16 mouse cellular contexts compared by ENCODE assay signal in the genomic region with DNA sequence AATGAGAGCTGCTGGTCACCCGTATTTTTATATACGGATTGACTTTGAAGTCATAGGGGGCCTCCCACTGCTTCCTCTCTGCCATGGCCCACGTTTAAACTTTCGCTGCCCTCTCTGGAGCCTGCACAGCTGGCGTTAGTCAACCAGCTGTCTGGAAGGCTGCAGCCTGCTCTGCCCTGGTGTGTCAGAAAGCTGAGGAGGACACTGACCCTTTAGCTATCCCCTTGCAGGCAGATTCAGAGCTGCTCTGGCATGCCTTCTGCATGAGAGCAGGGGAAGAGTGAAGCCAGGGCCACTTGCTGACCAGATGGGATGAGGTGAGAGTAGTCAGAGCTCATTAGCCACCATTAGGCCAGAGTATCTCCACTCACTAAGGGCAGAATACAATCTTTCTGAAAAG.
DNase-seq lines count a peak whose midpoint lies in the region; ATAC-seq lines count a peak whose summit lies in the region.
"Had no signal": no experiment of that assay in that cellular context is flagged by ENCODE, and none has a peak within 500 bp of the region (broad histone marks: within the 10 kb centered on the region; RNA-seq: fewer than 3 reads in every experiment).

No protein-coding gene starts in this region.

- peaks cover 9% of the 10 kb centered on the region for H3K27me3 ChIP-seq in megakaryocyte, embryonic 14.5 days (replicated peaks)
- H3K27me3 ChIP-seq in lung, embryonic 15.5 days, result no peaks in the 10 kb centered on the region
- H3K27me3 ChIP-seq: embryonic facial prominence, embryonic 15.5 days; forebrain, embryonic 15.5 days; hindbrain, embryonic 12.5 days; liver, embryonic 12.5 days had no signal

- intact Hi-C loops in heart, postnatal 14 days (cut with DNase I), result no loop called here
- intact Hi-C loops in heart, postnatal 25 days (cut with DNase I), result no loop called here

- no peak overlapping the region for H3K9ac ChIP-seq in lung, embryonic 15.5 days
- H3K9ac ChIP-seq: embryonic facial prominence, embryonic 15.5 days; forebrain, embryonic 15.5 days; hindbrain, embryonic 12.5 days; liver, embryonic 12.5 days had no signal

- peak; percentile 4 to 6 for DNase-seq in heart, postnatal 14 days
- DNase-seq in heart, postnatal 25 days (ENCODE audit: low spot score), result no peak
- DNase-seq in adrenal gland, postnatal 25 days, result no peak
- DNase-seq: cerebellum, postnatal 10 days; right cerebral cortex, postnatal 4 days had no signal

- H3K27ac ChIP-seq in lung, embryonic 15.5 days, result no peak overlapping the region
- H3K27ac ChIP-seq: embryonic facial prominence, embryonic 15.5 days; forebrain, embryonic 15.5 days; hindbrain, embryonic 12.5 days; liver, embryonic 12.5 days; midbrain, embryonic 10.5 days had no signal

- H3K4me1 ChIP-seq in megakaryocyte, embryonic 14.5 days, result no peaks in the 10 kb centered on the region
- H3K4me1 ChIP-seq in lung, embryonic 15.5 days, result peaks cover 11% of the 10 kb centered on the region
- H3K4me1 ChIP-seq: embryonic facial prominence, embryonic 15.5 days; forebrain, embryonic 15.5 days; liver, embryonic 12.5 days had no signal

- no peaks in the 10 kb centered on the region for H3K36me3 ChIP-seq in megakaryocyte, embryonic 14.5 days (replicated peaks; ENCODE audit: low read length)
- no peaks in the 10 kb centered on the region for H3K36me3 ChIP-seq in lung, embryonic 15.5 days
- H3K36me3 ChIP-seq: embryonic facial prominence, embryonic 15.5 days; forebrain, embryonic 15.5 days; hindbrain, embryonic 12.5 days; liver, embryonic 12.5 days; midbrain, embryonic 10.5 days had no signal

- H3K4me2 ChIP-seq in lung, embryonic 15.5 days, result no peak overlapping the region
- H3K4me2 ChIP-seq: embryonic facial prominence, embryonic 15.5 days; forebrain, embryonic 15.5 days; hindbrain, embryonic 12.5 days; liver, embryonic 12.5 days had no signal

- H3K9me3 ChIP-seq in megakaryocyte, embryonic 14.5 days, result no peaks in the 10 kb centered on the region
- H3K9me3 ChIP-seq in lung, embryonic 15.5 days, result no peaks in the 10 kb centered on the region
- H3K9me3 ChIP-seq: embryonic facial prominence, embryonic 15.5 days; forebrain, embryonic 15.5 days; hindbrain, embryonic 12.5 days; liver, embryonic 12.5 days; midbrain, embryonic 10.5 days had no signal

- H3K4me3 ChIP-seq in megakaryocyte, embryonic 14.5 days (replicated peaks), result peak overlapping the region; percentile 33
- H3K4me3 ChIP-seq in lung, embryonic 15.5 days, result no peak overlapping the region
- H3K4me3 ChIP-seq: embryonic facial prominence, embryonic 15.5 days; forebrain, embryonic 15.5 days; hindbrain, embryonic 12.5 days; liver, embryonic 12.5 days; midbrain, embryonic 10.5 days; myocyte had no signal

- 23% methylated on average over 5 of the region's 5 CpGs for WGBS in lung, embryonic 15.5 days

- ATAC-seq in megakaryocyte, adult 5-6 weeks (ENCODE audit: poor library complexity, severe bottlenecking), result no peak
- ATAC-seq in lung, embryonic 15.5 days (ENCODE audit: borderline replicate concordance, extremely low read depth, low FRiP score, low TSS enrichment), result peak; percentile 59; the same call in 1 of the 2 replicates
- no peak for ATAC-seq in erythroblast, adult 5-6 weeks (replicated peaks; ENCODE audit: low FRiP score, poor library complexity, severe bottlenecking)
- ATAC-seq: forebrain, embryonic 15.5 days; intestine, postnatal 0 days; liver, embryonic 12.5 days had no signal

Comparison
In these comparisons a context has a peak if more than half of its experiments do, and no peak if none do; other contexts are left out.
1. DNase-seq: peak in heart, postnatal 14 days (2 of 2); none in heart, postnatal 25 days (single experiment) and adrenal gland, postnatal 25 days (single experiment).